Mouse (Mus musculus): ENCODE data around the gene Pcgf2.

GRCm38 (mm10) chr11:97739155-97739554 lies 38.9 kb upstream of the Pcgf2 start:
- TF ChIP-seq CTCF (IDR thresholded peaks at IDR 0.05; ENCODE audit: low read depth) (no peak), EP300 (IDR thresholded peaks at IDR 0.05; ENCODE audit: low read depth) (no peak)
